Mouse (Mus musculus): Measurements from ENCODE around the gene Pnrc2.

Gene Pnrc2

DNA sequence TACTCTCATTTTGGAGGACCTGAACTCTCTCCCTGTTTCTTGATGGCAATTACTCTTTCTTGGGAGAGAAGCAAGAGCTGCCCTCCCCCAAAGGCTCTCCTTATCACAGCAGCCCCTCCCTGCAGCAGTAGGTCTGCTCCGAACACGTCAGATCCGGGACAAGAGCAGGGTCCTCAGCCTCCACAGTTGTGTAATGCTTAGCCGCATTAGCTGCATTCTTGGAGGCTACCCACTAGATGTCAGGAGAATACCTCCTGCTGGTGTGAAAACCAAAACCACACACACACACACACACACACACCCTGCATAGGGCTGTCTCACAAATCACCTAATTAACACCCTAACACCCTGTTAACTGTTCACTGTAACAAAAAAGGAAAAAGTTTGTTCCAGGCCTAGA, 19.2 kb upstream of the Pnrc2 start:
- DNase-seq (ENCODE audit: extremely low spot score, low spot score), result no peak

GRCm38 (mm10) chr4:135891539-135891938, 17.9 kb upstream of the Pnrc2 start:
- DNase-seq (ENCODE audit: extremely low spot score, low spot score), result no peak

GRCm38 (mm10) chr4:135889884-135890283, 16.2 kb upstream of the Pnrc2 start:
- DNase-seq (ENCODE audit: extremely low spot score, low spot score), result peak; percentile 51

GRCm38 (mm10) chr4:135889146-135889883, 15.7 kb upstream of the Pnrc2 start:
- no peak for DNase-seq (ENCODE audit: extremely low spot score, low spot score)

- DNase-seq (ENCODE audit: extremely low spot score, low spot score), result no peak
These were observed 14.9 kb upstream of the Pnrc2 start for GRCm38 (mm10) chr4:135888448-135889057.

GRCm38 (mm10) chr4:135886184-135886583, 12.5 kb upstream of the Pnrc2 start:
- DNase-seq (ENCODE audit: extremely low spot score, low spot score), result no peak

DNA sequence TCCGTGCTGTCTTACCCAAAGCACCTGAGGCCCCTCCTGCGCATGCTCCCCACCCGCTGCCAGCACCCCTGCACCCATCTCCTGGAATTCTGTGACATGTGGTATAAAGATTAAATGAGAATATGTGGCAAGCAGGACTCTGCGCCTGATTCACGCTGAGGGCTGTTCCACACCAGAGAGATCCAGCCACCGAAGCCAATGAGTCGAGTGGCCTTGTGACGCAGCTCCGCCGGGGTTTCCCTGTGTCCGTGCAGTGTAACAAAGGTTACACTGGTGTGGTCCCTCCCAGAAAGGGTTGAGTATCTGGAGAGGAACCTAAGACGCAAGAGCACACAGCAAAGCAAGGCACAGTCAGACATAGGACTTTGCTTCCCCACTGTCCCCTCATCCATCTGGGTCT, 12.0 kb upstream of the Pnrc2 start:
- DNase-seq (ENCODE audit: extremely low spot score, low spot score), result no peak

DNA sequence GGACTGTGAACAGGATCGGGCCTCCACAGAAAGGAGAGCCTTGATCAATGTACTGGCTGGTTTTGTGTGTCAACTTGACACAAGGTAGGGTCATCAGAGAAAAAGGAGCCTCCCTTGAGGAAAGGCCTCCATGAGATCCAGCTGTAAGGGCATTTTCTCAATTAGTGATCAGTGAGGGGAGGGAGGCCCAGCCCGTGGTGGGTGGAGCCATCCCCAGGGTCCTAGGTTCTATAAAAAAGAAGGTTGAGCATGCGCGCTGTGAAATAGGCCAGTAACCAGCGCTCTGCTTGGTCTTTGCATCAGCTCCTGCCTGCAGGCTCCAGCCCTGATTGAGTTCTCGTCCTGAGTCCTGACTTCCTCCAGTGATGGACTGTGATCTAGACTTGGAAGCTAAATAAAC, 10.9 kb upstream of the Pnrc2 start:
- no peak for DNase-seq (ENCODE audit: extremely low spot score, low spot score)

GRCm38 (mm10) chr4:135883881-135884516, 10.3 kb upstream of the Pnrc2 start:
- DNase-seq (ENCODE audit: extremely low spot score, low spot score), result no peak

- no peak for DNase-seq (ENCODE audit: extremely low spot score, low spot score)
These were observed 9.8 kb upstream of the Pnrc2 start for GRCm38 (mm10) chr4:135883401-135883851.

GRCm38 (mm10) chr4:135882023-135882422, 8.4 kb upstream of the Pnrc2 start:
- no peak for DNase-seq (ENCODE audit: extremely low spot score, low spot score)

DNA sequence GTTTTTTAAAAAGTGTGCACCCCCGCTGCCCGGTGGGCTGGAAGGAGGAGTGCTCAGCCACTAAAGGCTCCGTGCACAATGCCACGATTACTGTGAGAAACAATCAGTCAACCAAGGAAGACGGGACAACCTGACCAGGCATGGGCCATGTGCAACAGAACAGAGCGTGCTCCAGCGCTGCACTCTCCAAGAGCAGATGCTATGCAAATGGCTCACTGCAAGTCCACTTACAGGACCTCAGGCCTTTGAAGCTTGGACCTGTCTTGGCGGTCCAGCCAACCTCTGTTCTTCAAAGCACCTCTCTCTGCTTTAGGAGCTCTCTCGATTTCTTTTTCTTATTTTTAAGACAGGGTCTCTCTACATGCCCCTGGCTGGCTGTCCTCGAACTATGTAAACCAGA, 6.9 kb upstream of the Pnrc2 start:
- DNase-seq (ENCODE audit: extremely low spot score, low spot score), result no peak

- DNase-seq (ENCODE audit: extremely low spot score, low spot score), result peak; percentile 11
These were observed 6.4 kb upstream of the Pnrc2 start for GRCm38 (mm10) chr4:135880018-135880417.

DNA sequence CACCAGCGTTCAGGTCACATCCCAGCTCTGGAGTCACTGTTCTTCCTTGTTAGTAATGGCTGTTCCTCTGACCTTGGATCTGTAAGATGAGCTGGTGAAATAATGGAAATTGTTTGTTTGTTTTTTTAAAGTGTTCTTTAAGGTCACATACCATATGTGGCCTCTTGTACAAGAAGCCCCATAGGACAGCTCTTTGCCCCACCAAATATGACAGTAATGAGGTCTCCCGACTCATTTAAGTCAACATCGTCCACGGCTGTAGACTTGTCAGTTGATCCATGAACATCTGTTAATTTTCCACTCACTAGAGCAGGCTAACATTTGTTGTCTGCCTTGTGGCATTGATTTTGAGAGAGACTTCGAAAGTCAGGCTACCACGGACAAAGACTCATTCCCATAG, 5.4 kb upstream of the Pnrc2 start:
- DNase-seq (ENCODE audit: extremely low spot score, low spot score), result peak; percentile 19

- peak; percentile 13 for DNase-seq (ENCODE audit: extremely low spot score, low spot score)
These were observed 4.1 kb upstream of the Pnrc2 start for GRCm38 (mm10) chr4:135877742-135878141.

DNA sequence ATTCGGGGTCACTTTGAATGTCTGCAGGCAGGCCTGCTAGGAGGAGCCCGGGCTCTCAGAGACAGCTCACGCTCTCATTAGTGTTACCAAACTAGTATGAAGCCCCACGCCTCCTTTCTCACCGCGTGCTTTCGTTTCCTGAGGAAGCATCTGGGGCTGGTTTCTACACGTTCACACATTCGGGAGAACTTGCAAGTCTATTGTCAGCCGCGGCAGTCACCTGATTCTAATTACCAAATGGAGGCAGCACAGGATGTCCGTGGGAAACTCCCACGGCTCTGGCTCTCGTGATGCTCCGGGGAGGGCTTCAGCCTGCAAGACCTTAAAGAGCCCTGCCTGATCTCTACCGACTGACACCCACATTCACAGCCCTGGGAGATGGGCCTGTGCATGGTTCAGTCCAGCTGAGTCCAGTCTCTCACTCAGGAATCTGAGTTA, 3.0 kb upstream of the Pnrc2 start:
- no peak for DNase-seq (ENCODE audit: extremely low spot score, low spot score)

DNA sequence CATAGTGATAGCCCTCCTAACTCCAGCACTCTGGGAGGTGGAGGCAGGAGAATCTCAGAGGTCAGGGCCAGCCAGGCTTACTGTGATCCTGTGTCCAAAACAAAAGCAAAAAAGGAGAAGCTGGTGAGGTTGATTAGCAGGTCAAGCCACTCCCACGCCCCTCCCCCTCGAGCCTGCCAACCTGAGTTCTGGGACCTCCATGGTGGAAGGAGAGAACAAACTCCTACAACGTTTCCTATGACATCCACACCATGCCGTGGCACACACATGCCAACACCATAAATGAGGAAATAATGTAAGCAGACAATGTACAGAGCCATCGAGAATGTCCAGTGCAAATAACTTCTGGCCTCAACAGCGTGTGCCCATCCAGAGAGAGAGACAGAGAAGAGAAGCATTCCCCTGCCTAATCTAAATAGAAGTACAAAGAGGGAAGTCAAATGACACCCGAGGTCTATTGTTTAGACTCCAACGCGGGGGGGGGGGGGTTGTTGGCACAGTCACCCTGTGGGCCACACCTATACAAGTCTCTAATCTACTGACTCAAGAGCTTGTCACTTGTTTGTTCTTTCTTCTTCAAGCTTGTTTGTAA, 2.4 kb upstream of the Pnrc2 start:
- DNase-seq (ENCODE audit: extremely low spot score, low spot score), result peak; percentile 56

- no peak for DNase-seq (ENCODE audit: extremely low spot score, low spot score)
These were observed 1.9 kb upstream of the Pnrc2 start for GRCm38 (mm10) chr4:135875546-135875945.

DNA sequence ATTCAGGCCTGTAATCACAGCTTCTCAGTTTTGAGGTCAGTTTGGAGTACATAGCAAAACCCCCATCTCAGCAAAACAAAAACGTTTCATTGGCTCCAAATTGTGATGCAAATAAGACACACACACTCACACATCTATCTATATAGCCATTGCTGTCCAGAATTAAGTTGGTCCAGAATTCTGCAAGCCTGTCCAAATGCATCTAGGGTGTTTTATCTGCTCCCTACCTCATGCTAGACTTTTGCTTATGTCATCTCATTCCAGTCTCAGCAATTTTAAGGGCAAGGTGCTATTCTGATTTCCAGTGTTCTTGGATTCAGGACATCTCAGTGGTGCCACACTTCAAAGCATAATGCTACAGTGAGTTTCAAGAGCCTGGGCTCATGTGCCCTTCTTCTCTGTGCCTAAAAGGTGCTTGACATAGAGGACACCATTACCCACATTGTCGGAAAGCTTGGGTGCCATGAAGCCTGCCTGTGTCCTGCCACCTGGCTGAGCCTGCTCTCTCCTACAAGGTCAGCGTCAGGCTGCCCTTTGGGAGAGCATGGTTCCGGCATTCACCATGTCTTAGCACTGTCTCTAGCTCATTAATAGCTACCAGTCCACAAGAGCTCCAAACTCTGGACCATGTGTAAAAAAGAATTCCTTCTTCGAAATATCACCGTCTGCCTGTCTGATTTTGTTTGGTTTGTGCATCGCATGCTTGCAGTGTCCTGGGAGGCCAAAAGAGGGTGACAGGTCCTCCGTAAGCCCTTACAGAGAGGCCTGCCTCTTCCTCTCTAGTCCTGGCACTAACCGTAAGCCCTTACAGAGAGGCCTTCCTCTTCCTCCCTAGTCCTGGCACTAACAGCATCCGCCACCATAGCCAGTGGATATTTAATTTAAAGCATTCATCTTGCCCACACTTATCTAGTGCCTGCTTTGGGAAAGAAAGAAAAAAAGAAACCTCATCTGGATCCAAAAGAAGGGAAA, 1.2 kb upstream of the Pnrc2 start:
- peak; percentile 23 for DNase-seq (ENCODE audit: extremely low spot score, low spot score)

- peak; percentile 51 for DNase-seq (ENCODE audit: extremely low spot score, low spot score)
These were observed 860 bp downstream of the Pnrc2 start for GRCm38 (mm10) chr4:135872589-135873391.
